Mouse (Mus musculus) brain, embryonic 14.5 days (tissue): ENCODE data around the gene B4galt7.

ENCODE experiments used
- CTCF ChIP-seq: fragments of 200-500 bp; IDR thresholded peaks from 2 replicates; pipeline ENCODE4 v1.5.1; 2012; ENCODE audit warnings: inconsistent platforms, mild to moderate bottlenecking, moderate library complexity, borderline replicate concordance; ENCODE audit not compliant: insufficient read depth, insufficient read length; ENCODE audit errors: extremely low read depth
- POLR2A ChIP-seq: fragments of 200-500 bp; IDR thresholded peaks from 2 replicates; pipeline ENCODE4 v1.6.1; 2012; ENCODE audit warnings: mild to moderate bottlenecking, inconsistent platforms, borderline replicate concordance; ENCODE audit not compliant: poor library complexity, insufficient read depth, insufficient read length, severe bottlenecking; ENCODE audit errors: extremely low read depth

DNA sequence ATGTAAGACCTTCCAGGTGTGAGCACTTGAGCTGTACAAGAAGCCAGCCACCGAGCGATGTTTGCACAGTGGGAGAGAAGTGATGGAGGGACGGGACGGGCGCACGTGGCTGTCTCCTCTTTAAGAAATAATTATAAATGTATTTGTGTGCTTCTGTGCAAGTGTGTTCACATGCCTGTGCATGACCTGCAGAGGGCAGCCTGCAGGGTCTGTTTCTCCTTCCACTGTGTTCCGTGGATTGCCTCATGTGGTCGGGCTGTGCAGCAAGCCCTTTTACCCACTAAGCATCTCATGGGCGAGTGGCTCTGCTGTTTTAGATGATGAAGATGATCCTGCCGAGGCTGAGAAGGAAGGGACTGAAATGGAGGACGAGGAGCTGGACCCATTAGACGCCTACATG is 50.4 kb downstream of the B4galt7 start:
- no peak for TF ChIP-seq POLR2A
- peak; percentile 35; the same call in 1 of the 2 replicates for TF ChIP-seq CTCF
